Mouse (Mus musculus): ENCODE results near the gene Olfr830.
"Not testable (repeated sequence)": the region's sequence is repeated elsewhere in the genome, so short reads cannot be mapped to it uniquely, and the experiment has no call there.

The Olfr830 gene

DNA sequence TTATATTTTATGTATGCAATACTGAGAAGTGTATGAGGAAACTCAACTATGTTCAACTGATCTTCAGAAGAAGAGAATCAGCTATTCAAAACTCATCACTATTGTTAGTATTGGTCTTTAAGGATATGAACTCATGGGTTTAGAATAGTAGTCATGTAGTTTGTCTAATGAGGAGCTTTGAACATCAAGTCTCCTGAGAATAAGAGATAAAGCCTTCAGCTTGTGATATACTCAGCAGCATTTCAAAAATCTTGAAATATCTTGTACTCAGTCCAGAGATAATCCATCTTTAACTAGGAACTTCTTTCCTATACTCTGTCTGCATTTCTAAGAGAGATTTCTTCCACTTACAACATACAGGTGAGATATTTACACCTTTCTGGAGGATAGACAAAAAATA lies at the start of gene Olfr830:
Olfr830 (plus strand) TSS at position 301 of the 400 bp plus-strand sequence.
- DNase-seq: no peak

DNA sequence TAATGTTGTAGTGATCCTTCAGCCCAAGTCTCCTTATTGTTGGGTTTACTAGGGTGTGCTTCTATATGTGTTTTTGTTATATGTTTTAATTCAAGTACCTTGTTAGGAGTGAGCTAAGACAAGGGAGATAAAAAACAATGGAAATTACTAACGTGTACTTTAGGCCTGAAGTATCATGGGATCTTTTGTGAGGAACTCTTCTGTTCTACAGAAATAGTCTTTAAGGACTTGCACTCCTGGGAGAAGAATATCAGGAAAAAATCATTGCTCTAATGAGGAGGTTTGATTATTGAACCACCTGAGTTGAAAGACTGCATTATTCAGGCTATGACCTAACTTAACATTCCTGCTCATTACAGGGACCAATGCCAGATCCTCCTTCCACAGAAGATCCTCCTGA lies 19.9 kb upstream of the Olfr830 start, which contains the start of gene Olfr829:
Olfr829 (plus strand) TSS at position 301 of the 400 bp plus-strand sequence.
- no peak for DNase-seq

DNA sequence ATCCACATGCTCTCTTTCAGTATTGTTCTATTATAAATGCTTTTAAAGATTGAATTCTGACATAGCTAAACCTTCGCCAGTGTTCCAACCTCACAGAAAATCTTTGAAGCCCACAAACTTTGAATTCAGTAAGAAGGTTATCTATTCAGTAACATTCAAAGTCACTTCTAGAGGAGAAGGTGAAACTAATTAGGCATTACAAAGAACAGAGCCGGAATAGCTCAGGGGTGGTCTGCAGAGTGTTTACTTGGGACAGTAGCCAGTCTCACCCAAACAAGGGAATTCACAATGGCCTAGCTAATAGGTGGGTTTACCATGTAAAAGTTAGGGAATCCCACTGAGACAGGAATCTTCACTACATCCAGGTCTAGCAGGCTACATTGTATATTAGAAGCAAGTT lies 33.2 kb downstream of the Olfr830 start:
- DNase-seq: not testable (repeated sequence)

DNA sequence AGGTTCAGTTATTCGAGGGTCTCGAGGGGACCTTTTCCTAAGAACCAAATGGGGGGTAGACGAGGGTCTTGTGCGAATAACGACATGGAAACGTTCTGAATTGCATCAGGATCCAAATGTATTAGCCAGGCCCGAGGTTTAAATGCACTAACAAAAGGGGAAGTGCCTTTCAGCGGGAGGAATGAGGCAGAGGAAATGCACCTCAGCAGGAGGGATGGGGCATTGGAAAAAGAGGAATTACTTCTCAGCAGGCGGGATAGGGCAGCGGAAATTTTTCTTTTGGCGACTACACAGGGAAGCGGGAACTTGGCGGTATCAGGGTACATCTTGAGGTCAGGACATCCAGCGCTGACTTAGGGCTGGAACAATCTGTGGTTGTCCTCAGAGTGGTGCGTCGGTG lies 53.4 kb downstream of the Olfr830 start:
- DNase-seq: not testable (repeated sequence)

All from thymus, postnatal 36 days (tissue).